Mouse (Mus musculus): Measurements from ENCODE around the gene Krt24. TPM values are rescaled to one million over a fixed set of nuclear protein-coding genes. Genes with fewer than 3 reads are reported as not detected.

The Krt24 gene
- polyA plus RNA-seq (2015; fragmentation: Nextera tagmentation; extraction: Ambion mirVana) = 0.09 TPM in 1 of 2 replicates, not detected in the other

DNA sequence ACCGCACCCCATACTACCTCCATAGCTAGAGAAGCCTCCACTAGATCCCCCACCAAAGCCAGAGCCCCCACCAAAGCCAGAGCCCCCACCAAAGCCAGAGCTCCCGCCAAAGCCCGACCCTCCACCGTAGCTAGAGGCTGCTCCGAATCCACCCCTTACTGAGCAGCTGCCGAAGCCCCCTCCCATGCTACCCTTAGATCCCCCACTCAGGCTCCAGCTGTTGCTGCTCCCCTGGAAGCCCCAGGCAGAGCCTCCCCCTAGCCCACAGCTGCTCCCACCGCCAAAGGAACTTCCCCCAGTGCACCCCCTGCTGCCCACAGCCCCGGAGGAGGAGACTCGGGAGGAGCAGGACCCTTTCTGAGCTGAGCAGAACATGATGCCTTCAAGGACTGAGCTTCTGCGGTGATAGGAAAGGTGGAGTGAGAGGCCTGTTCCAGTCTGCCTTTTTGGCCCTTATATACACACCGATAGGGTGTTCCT, at the start of gene Krt24:
TSS of gene Krt24 (minus strand) at position 430 of the 480 bp plus-strand sequence.
- Histone ChIP-seq H3K4me2 (no peak within 1 kb of the TSS), H3K4me1 (replicated peaks) (peaks cover 13% of the 10 kb centered on the region; the same call in 1 of the 2 replicates), H3K27ac (no peak within 1 kb of the TSS), H3K9me3 (no peaks in the 10 kb centered on the region), H3K9ac (no peak within 1 kb of the TSS), H3K4me3 (no peak within 1 kb of the TSS), H3K36me3 (no peaks in the 10 kb centered on the region), H3K27me3 (no peaks in the 10 kb centered on the region)
- no peak for ATAC-seq (ENCODE audit: low FRiP score)
- WGBS = 57% methylated on average over 11 of the region's 11 CpGs

DNA sequence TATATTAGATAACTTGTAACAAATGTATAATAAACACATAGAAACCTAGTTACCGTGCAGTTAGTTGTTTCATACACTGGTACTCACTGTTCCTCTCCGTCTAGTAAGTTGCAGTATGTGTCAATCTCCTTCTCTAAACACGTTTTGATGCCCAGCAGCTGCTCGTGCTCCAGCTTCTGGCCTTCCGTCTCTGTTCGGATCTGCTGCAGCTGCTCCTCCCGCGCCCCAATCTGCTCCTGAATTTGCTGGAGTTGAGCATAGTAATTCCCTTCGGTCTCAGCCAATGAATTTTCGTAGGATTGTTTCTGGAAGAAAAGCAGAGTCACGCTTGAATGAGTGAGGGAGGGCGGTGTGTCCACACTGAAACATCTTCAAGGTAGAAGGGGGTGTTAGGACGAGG, 48.4 kb upstream of the Krt24 start:
- no peaks in the 10 kb centered on the region for H3K27me3 ChIP-seq
- no peak overlapping the region for H3K27ac ChIP-seq
- H3K9ac ChIP-seq = no peak overlapping the region
- no peaks in the 10 kb centered on the region for H3K36me3 ChIP-seq
- no peak overlapping the region for H3K4me2 ChIP-seq
- H3K4me1 ChIP-seq (replicated peaks) = peaks cover 7% of the 10 kb centered on the region; the same call in 1 of the 2 replicates
- H3K4me3 ChIP-seq = no peak overlapping the region
- no peak for ATAC-seq (ENCODE audit: low FRiP score)
- H3K9me3 ChIP-seq = no peaks in the 10 kb centered on the region
- 49% methylated on average over 13 of the region's 13 CpGs for WGBS

- Histone ChIP-seq H3K4me1 (replicated peaks) (peaks cover 7% of the 10 kb centered on the region; the same call in 1 of the 2 replicates), H3K9ac (no peak overlapping the region), H3K4me3 (no peak overlapping the region), H3K27ac (no peak overlapping the region), H3K4me2 (no peak overlapping the region), H3K9me3 (no peaks in the 10 kb centered on the region), H3K36me3 (no peaks in the 10 kb centered on the region), H3K27me3 (no peaks in the 10 kb centered on the region)
- ATAC-seq (ENCODE audit: low FRiP score) = no peak
- 65% methylated on average over 2 of the region's 2 CpGs for WGBS
Measured at GRCm38 (mm10) chr11:99329655-99330054, 44.6 kb upstream of the Krt24 start.

DNA sequence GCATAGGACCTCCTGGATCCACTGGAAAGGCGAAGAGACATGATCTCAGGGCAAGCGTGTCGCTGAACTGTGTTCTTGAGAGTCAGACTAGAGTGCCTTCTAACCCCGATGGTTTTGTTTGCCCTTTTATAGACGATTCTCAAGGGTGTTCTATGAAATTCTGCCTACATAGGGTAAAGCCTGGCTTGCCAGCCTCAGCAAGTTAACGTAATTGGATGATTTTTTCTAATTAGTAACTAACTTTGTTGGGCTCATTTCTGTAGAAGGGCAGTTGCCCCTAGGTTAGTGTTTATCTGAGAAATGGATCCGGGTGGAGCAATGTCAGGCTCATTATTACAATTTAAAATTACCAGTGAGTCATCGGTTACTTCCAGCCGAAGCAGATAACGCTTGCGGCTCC, 37.8 kb upstream of the Krt24 start, which contains the start of gene Krt25:
TSS of gene Krt25 (minus strand) at position 101 of the 400 bp plus-strand sequence.
- Histone ChIP-seq H3K4me3 (no peak within 1 kb of the TSS), H3K27ac (no peak within 1 kb of the TSS), H3K27me3 (0 out of 2 replicates have a peak, but pooled peaks cover 3% of the 10 kb centered on the region), H3K9me3 (no peaks in the 10 kb centered on the region), H3K4me1 (replicated peaks) (no peaks in the 10 kb centered on the region), H3K4me2 (no peak within 1 kb of the TSS), H3K36me3 (no peaks in the 10 kb centered on the region), H3K9ac (no peak within 1 kb of the TSS)
- whole genome bisulfite sequencing = 95% methylated on average over 11 of the region's 11 CpGs
- no peak for ATAC-seq (ENCODE audit: low FRiP score)

- Histone ChIP-seq H3K9me3 (no peaks in the 10 kb centered on the region), H3K36me3 (no peaks in the 10 kb centered on the region), H3K4me3 (no peak overlapping the region), H3K27me3 (0 out of 2 replicates have a peak, but pooled peaks cover 3% of the 10 kb centered on the region), H3K4me1 (replicated peaks) (peaks cover 8% of the 10 kb centered on the region), H3K4me2 (no peak overlapping the region), H3K27ac (no peak overlapping the region), H3K9ac (no peak overlapping the region)
- ATAC-seq (ENCODE audit: low FRiP score) = no peak
- WGBS = 90% methylated on average over 14 of the region's 14 CpGs
Measured at GRCm38 (mm10) chr11:99321094-99321493, 36.0 kb upstream of the Krt24 start.

GRCm38 (mm10) chr11:99319127-99319526, 34.1 kb upstream of the Krt24 start:
- H3K4me1 ChIP-seq (replicated peaks) = peaks cover 8% of the 10 kb centered on the region
- H3K27ac ChIP-seq = no peak overlapping the region
- H3K36me3 ChIP-seq = no peaks in the 10 kb centered on the region
- H3K9ac ChIP-seq = no peak overlapping the region
- ATAC-seq (ENCODE audit: low FRiP score) = no peak
- 85% methylated on average over 9 of the region's 9 CpGs for WGBS
- H3K4me3 ChIP-seq = no peak overlapping the region
- H3K27me3 ChIP-seq = 0 out of 2 replicates have a peak, but pooled peaks cover 3% of the 10 kb centered on the region
- no peaks in the 10 kb centered on the region for H3K9me3 ChIP-seq
- H3K4me2 ChIP-seq = no peak overlapping the region

DNA sequence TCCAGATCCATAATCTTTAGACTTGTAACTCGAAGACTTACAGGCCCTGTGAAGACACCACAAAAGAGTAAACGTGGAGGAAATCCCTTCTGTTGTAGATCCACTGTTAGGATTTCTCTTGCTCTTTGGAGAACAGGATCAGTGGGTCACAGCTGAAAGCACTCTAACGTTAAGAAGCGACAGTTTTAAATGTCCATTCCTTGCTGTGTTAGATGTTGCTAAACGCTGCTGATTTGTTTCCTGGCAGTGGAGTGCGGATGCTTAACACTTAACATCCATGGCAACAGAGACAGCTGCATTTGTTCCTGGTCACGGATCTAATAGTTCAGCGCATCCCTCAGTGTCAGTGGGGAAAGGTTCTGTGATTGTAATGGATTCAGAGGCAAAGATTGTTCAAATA, 31.5 kb upstream of the Krt24 start:
- 0 out of 2 replicates have a peak overlapping the region, but pooled peaks have one; percentile 1 for H3K27ac ChIP-seq
- H3K9ac ChIP-seq = no peak overlapping the region
- no peak for ATAC-seq (ENCODE audit: low FRiP score)
- no peaks in the 10 kb centered on the region for H3K9me3 ChIP-seq
- no peak overlapping the region for H3K4me2 ChIP-seq
- no peaks in the 10 kb centered on the region for H3K27me3 ChIP-seq
- no peaks in the 10 kb centered on the region for H3K36me3 ChIP-seq
- 41% methylated on average over 8 of the region's 8 CpGs for WGBS
- peaks cover 8% of the 10 kb centered on the region for H3K4me1 ChIP-seq (replicated peaks)
- no peak overlapping the region for H3K4me3 ChIP-seq

- Histone ChIP-seq H3K4me3 (no peak overlapping the region), H3K9ac (no peak overlapping the region), H3K36me3 (no peaks in the 10 kb centered on the region), H3K4me2 (no peak overlapping the region), H3K9me3 (no peaks in the 10 kb centered on the region), H3K27ac (no peak overlapping the region), H3K4me1 (replicated peaks) (peaks cover 8% of the 10 kb centered on the region), H3K27me3 (no peaks in the 10 kb centered on the region)
- ATAC-seq (ENCODE audit: low FRiP score) = no peak
- WGBS = 90% methylated on average over 2 of the region's 2 CpGs
Measured at GRCm38 (mm10) chr11:99314594-99314993, 29.5 kb upstream of the Krt24 start.

DNA sequence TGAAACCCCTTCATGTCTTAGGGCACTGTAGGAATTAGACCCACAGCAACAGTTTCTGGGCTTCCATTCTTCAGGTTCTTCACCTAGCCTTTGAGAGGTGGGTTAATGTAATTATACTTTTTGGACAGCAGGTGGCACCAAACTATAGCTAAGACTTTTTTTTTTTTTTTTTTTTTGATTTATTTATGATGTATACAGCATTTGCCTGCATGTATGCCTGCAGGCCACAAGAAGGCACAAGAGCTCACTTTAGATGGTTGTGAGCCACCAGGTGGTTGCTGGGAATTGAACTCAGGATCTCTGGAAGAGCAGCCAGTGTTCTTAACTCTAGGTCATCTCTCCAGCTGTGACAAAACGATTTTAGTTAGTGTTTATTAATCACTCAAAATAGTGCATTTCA, 25.8 kb upstream of the Krt24 start:
- H3K36me3 ChIP-seq = no peaks in the 10 kb centered on the region
- no peak overlapping the region for H3K9ac ChIP-seq
- no peak for ATAC-seq (ENCODE audit: low FRiP score)
- no peak overlapping the region for H3K4me2 ChIP-seq
- H3K4me1 ChIP-seq (replicated peaks) = no peaks in the 10 kb centered on the region
- H3K27ac ChIP-seq = no peak overlapping the region
- H3K27me3 ChIP-seq = no peaks in the 10 kb centered on the region
- H3K9me3 ChIP-seq = no peaks in the 10 kb centered on the region
- H3K4me3 ChIP-seq = no peak overlapping the region
- WGBS = 91% methylated on average over 1 of the region's 1 CpGs

- H3K9me3 ChIP-seq = no peaks in the 10 kb centered on the region
- H3K27ac ChIP-seq = no peak overlapping the region
- H3K4me2 ChIP-seq = no peak overlapping the region
- H3K9ac ChIP-seq = no peak overlapping the region
- no peak overlapping the region for H3K4me3 ChIP-seq
- 41% methylated on average over 2 of the region's 2 CpGs for WGBS
- H3K36me3 ChIP-seq = no peaks in the 10 kb centered on the region
- ATAC-seq (ENCODE audit: low FRiP score) = no peak
- H3K4me1 ChIP-seq (replicated peaks) = no peaks in the 10 kb centered on the region
- no peaks in the 10 kb centered on the region for H3K27me3 ChIP-seq
Measured at GRCm38 (mm10) chr11:99307579-99307978, 22.5 kb upstream of the Krt24 start.

DNA sequence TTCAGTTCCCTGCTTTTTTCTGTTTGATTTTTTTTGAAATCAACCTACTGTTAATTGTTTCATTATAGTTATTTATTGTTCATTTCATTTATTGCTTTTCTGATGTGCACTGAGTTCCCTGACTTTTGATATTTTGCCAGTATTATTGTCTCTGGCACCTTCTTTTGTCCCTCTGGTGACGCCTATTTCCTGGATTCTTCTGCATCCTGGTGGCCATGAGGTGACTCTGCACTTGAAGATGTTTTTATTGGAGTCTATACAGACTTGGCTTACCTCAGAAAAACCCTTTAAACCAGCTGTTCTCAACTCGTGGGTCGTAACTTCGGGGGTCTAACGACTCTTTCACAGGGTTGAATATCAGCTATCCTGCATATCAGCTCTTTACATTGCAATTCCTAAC, 10.0 kb upstream of the Krt24 start:
- Histone ChIP-seq H3K9me3 (no peaks in the 10 kb centered on the region; the same call in 1 of the 2 replicates), H3K4me2 (no peak overlapping the region), H3K36me3 (no peaks in the 10 kb centered on the region), H3K9ac (no peak overlapping the region), H3K27ac (no peak overlapping the region; the same call in 1 of the 2 replicates), H3K4me3 (no peak overlapping the region), H3K4me1 (replicated peaks) (no peaks in the 10 kb centered on the region), H3K27me3 (no peaks in the 10 kb centered on the region; the same call in 1 of the 2 replicates)
- WGBS = 67% methylated on average over 5 of the region's 5 CpGs
- no peak for ATAC-seq (ENCODE audit: low FRiP score)

- Histone ChIP-seq H3K4me2 (no peak overlapping the region), H3K9me3 (no peaks in the 10 kb centered on the region; the same call in 1 of the 2 replicates), H3K36me3 (no peaks in the 10 kb centered on the region), H3K27ac (no peak overlapping the region), H3K27me3 (no peaks in the 10 kb centered on the region; the same call in 1 of the 2 replicates), H3K4me3 (no peak overlapping the region), H3K9ac (no peak overlapping the region), H3K4me1 (replicated peaks) (no peaks in the 10 kb centered on the region)
- no peak for ATAC-seq (ENCODE audit: low FRiP score)
- 66% methylated on average over 5 of the region's 5 CpGs for WGBS
Measured at GRCm38 (mm10) chr11:99292846-99293245, 7.8 kb upstream of the Krt24 start.

GRCm38 (mm10) chr11:99284011-99284410, 1.1 kb downstream of the Krt24 start:
- Histone ChIP-seq H3K36me3 (no peaks in the 10 kb centered on the region), H3K9ac (no peak overlapping the region), H3K4me2 (no peak overlapping the region), H3K27ac (no peak overlapping the region), H3K27me3 (no peaks in the 10 kb centered on the region), H3K4me3 (no peak overlapping the region), H3K9me3 (no peaks in the 10 kb centered on the region), H3K4me1 (replicated peaks) (peaks cover 13% of the 10 kb centered on the region; the same call in 1 of the 2 replicates)
- 0 out of 2 replicates have a peak, but pooled peaks have one; percentile 28 for ATAC-seq (ENCODE audit: low FRiP score)
- 52% methylated on average over 5 of the region's 5 CpGs for WGBS

All from hindbrain, embryonic 13.5 days (tissue).